Mouse (Mus musculus): ENCODE results near the gene Tmem88.
A peak's percentile ranks its signal among the peaks of the same experiment; 100 is the strongest.

Tmem88 gene

DNA sequence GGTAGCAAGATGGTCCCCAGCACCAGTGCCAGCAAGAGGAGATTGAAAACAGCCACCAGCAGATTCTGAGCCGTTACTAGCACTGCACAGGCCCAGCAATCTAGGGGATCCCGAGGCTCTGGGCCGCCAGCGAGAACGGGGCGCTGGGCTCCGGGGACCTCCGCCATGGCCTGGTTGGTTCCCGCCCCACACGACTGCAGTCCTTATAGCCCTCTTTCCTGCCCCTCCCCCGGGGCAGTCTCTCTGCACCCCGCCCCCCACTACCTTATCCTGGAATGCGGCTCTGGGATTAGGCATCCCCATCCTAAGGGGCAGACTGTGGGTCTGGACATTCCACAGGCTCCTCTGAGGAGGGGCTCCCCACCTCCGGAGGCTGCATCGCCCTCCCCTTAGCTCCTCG lies at the start of gene Tmem88:
Gene Tmem88, minus strand, starts transcription at position 176 of the 400 bp plus-strand sequence.
- DNase-seq (ENCODE audit: low read depth), result no peak

DNA sequence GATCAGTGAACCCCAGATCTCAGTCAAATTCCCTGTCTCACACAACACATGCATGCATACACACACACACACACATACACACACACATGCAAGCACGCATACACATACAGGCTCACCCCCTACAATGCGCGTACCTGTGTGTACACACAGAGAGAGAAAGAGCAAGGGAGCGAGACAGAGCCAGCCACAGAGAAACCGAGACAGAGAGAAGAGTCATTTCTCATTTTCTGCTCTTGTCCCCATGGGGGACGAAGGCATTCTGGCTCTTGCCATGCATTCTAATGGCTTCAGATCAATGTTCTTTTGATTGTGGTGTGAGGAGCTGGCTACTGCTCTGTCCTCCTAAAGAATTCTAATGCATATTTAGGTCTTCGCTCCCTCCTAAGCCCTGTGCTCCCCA lies 49.3 kb upstream of the Tmem88 start:
- DNase-seq (ENCODE audit: low read depth), result no peak

DNA sequence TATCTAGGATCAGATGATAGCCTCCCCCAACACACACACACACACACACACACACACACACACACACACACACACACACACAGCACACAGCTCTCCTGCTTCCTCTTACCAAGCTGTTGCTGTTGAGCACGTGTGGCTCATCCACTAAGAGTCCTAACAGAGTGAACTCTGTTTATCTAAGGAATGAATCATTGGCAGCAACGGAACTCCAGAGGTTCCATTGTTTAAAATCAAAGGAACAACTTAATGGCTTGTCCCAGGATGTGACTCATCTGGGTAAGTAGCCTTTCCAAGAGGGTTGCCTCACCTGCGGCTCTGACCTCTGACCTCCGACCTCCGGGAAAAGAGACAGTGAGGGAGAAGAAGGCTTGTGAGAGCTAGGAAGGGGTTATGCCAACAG lies 45.3 kb upstream of the Tmem88 start:
- DNase-seq (ENCODE audit: low read depth), result peak; percentile 13

DNA sequence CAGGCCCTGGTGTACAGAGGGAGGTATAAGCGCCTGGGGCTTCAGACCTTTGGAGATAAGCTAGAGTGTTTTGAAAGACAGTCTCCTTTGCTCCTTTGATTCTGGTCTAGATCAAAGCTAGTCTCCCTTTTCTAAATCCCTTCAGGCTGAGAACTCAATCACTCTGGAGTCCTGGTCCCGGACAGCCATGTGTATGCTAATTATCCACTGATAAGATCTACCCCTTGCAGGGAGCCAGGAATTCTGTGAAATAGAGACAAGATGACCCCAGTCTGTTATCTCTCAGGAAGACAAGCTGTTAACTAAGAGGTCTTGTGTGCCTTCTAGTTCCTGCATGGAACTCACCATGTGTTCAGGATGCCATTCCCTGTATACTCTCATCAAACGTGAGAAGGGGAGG lies 39.3 kb upstream of the Tmem88 start:
- DNase-seq (ENCODE audit: low read depth), result no peak

DNA sequence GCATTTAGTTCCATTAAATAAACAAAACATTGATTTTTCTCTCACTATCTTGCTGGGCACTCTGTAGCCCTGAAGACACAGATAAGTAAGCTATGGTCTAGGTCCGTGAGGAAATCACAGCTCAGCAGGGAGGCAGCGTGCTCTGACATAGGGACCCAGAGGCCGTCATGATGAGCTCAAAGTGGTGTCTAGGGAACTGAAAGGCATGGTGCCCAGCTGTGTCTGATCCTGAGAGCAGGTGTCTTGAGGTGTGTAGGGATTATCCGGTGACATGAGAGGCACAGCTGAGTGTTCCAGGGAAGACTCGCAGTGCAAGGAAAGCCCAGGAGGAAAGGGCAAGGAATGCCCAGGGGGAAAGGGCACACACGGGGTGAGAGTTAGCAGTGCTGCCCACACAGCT lies 35.2 kb upstream of the Tmem88 start:
- no peak for DNase-seq (ENCODE audit: low read depth)

DNA sequence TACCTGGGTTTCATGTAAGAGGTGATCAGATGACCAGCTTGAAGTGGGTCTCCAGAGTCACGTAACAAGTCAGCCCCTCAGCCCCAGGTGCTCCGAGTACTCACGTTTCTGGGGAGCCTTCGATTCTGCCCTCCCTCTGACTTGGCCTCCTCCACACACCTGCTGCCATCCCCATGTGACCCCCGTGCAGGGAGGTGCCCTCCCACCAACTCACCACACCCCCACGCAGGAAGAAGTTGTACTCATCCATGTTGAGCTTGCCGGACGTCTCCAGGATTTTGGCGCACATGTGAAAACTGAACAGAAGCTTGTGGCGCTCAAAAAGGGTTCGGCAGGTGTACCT lies 34.6 kb upstream of the Tmem88 start:
- DNase-seq (ENCODE audit: low read depth), result no peak

DNA sequence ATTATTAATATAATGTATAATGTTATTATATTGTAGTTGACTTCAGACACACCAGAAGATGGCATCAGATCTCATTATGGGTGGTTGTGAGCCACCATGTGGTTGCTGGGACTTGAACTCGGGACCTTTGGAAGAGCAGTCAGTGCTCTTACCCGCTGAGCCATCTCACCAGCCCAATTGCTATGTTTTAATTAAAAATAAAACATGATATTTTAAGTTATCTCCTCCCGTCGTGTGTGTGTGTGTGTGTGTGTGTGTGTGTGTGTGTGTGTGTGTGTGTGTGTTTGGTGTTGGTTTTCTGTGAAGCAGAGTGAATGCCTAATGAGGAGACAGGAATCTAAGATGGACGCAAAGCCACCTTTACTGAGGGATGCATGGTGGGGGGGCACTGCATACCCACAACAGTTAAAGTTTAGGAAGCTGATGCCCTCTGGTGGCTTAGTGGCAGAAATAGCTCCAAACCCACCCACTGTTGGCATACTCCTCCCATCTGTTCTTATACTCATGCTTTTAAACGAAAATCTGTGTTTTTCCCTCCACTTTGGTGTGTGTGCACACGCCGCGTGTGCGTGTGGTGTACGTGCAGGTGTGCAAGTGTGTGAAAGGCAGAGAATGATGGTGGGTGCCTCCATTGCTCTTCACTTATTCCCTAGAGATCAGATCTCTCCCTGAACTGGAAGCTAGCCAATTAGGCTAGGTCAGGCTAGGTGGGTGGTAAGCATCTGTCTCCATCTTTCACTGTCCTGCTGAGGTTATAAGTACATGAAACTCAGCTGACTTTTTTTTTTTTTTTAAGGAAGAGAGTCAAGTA lies 34.0 kb upstream of the Tmem88 start:
- DNase-seq (ENCODE audit: low read depth), result no peak

DNA sequence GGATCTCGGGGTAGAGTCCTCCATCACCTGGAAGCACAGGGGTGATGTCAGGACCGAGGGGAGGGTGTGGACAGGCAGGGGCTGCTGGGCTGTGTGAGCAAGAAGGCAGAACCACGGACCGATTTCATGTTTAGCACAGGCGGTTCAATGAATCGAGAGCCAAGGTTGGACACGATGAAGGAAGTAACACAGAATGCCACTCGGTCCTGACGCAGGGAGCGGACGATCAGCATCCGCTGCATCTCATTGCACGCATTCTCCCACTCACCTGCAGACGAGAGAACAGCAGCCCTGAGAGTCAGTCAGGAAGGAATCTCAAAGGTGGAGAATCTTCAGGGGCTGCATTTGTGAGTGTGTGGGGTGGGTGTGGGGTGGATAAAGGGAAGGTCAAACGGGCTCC lies 32.6 kb upstream of the Tmem88 start:
- DNase-seq (ENCODE audit: low read depth), result no peak

DNA sequence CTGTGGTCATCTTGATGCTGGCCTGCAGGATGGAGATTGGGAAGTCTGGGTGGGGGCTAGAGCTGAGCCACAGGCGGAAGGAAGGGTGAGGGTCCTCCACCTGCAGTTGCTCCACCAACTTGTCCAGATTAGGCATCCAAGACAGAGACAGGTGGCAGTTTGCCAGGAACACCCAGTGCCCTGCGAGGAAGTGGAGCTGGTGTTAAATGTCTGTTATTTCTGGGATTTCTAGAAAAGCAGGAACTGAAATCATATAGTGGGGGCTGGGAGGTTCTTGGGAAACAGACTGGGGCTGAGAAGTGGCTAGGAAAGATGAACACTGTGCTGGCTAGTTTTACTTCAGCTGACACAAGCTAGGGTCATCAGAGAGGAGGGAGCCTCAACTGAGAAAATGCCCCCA lies 31.3 kb upstream of the Tmem88 start:
- no peak for DNase-seq (ENCODE audit: low read depth)

DNA sequence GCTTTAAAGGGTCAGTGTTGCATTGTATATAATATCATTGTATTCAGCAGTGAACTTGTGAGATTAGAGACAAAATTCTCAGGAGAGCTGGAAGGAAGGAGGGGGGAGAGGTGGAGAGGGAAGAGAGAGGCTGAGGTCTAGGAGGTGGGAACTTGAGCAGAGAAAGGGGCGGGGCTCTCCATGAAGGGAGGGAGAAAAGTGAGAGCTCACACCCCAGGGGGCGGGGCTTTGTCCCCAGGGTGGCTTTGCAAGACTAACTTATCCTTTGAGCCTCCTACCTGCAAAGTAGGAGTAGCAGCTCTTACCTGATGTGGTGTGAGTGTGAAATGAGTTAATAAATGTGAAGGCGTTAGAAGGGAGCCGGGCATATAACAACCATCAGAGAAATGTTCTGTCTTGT lies 30.7 kb upstream of the Tmem88 start:
- no peak for DNase-seq (ENCODE audit: low read depth)

DNA sequence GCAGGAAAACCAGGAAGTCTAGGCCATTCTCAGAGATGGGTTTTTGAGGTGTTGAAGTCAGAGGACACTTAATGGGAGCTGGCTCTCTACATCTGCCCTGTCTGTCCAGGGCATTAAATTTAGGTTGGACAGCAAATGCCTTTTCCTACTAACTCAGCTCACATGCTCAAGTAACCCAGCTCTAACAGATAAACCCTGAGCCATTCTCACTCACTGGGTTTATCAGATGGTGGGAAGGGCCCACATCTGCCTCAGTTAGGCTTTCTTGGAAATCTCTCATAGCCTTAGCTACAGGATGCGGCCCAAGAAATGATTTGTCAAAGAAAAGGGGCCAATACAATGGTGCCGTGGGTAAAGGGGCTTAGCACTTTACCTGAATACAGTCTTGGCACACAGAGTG lies 28.2 kb upstream of the Tmem88 start:
- no peak for DNase-seq (ENCODE audit: low read depth)

DNA sequence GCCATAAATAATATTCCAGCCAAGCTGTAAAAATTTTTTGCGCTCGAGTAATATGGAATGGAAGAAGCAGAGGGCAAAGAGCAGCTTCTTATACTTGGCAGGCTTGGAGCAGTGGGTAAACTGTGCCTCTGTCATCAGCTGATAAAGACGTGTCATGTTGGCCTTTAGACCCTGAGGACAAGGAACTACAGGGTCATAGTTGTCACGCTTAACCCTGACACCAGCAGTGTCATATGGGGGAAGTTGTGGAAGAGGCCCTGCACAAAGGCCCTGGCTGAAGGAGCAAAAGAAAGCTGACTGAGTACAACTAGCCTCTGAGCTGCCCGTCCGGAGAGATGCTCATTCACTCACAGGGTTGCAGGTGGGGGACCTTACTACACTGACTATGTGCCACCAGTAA lies 25.9 kb upstream of the Tmem88 start:
- DNase-seq (ENCODE audit: low read depth), result no peak

DNA sequence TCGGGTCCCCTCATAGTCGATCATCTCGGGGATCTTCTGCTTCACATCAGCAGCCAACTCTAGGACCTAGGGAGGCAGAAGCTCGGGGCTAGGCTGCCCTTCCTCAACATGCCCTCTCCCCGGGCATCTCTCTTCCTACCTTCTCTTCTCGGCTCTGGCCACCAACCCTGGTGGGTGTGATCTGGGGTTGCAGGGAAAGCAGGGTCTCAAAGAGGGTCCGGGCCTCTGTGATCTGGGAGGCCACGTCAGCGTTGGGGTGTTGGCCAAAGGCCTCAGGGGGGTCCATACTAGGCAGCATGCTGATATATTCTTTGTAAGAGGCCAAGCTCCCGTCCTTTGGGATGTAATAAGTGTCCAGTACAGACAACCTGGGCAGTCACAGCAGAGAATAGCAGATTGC lies 24.8 kb upstream of the Tmem88 start:
- no peak for DNase-seq (ENCODE audit: low read depth)

DNA sequence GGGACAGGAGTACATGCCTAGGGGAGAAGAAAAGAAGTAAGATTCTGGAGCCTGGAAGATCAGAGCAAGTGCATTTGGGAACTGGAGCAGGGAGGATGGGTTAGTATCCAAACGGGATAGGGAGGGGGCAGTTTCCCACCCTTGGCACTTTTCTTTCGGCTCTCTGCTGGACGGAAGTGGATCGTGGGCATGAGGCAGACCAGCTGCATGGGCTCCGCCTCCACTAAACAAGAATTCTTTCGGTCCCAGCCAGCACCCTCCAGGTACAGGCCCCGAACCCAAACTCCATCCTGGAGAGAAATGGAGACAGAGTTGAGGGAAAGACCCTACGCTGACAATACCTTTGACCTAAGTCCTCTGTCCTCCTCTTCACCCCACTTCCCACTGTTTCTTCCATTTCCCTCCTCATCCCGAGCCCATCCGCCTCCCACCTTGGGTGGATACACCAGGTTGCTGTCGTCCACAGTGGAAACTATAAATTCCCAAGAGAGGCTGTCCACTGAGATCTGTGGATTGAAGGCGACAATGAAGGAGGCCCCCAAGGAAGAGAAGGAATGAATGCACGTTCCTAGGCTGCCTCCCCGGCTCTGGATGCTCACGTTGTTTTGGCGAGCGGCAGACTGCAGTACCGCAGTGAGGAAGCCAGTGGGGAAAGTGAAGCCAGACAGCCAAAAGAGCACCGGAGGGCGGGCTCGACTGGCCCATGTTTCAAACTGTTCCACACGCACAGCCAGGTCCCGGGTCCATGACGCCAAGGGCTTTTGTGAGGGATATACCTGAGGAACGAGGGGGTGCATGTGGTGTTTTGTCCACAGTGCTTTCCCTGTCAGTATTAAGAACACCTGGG lies 23.3 kb upstream of the Tmem88 start:
- no peak for DNase-seq (ENCODE audit: low read depth)

DNA sequence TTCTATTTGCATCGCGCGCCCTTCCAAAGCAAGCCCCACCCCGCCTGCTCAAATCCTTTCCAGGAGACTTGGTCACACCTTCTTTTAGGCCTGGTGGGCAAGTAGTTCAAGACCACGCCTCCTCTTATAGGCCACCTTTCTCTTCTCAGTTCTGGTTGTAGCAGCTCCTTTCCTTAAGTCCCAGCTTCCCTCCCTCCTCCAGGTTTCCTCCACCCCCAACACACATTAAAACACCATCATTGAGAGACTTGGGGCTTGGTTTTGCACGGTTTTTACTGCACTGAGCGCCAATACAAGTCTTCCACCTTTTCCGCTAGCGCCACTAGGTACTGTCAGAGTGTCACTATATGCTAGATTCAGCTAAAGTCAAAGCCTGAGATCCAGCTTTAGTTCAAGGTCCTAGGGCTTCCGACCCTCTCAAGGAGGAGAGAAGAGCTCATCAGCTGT lies 22.5 kb upstream of the Tmem88 start:
- no peak for DNase-seq (ENCODE audit: low read depth)

DNA sequence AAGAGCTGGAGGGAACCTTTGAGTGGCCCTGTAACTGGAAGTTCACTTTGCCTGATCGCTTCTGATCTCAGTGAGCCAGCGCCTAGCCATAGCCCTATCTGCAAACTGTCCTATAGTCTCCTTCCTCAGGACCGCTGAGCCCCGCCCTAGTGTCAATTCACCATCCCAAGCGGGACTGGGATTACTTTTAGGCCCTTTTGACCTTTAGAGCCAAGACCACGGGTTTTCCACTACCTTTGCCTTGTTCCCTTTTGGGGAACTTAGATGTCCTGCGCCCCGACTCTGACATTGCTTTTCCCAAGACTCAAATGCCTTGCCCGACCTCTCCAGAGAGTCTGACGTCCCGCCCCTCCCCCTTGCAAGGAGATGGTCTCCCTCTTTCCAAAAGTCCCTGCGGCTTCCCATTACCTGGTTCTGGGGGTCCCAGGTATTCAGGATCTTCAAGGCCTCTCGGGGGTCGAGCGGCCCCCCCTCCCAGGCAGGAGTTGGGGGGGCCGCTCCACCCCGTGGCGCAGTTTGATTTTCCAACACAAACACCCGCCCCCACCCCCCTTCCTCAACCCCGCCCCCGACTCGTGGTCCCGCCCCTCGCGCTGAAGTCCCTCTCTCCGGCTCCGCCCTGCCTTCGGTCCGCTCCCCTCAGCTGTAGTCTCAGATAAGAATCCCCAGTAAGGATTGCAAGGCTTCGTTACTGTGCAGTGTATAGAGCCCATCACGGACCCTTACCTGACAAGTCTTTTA lies 21.9 kb upstream of the Tmem88 start:
- DNase-seq (ENCODE audit: low read depth), result no peak

DNA sequence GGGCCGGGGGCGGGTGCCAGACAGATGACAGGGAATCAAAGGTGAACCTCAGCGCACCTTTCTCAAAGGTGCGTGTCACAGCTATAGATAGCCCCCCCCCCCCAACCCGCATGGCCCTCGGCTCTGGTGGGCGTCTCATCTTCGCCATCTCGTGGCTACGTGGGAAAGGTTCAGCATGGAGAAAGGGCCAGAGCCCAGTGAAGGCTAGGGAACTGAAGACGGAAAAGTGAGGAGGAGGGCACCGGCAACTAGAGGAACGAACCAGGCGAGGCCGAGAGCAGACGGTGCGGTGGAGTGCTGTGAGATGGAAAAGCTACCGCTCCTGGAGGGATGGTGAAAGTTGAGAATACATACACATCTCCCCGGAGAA lies 21.4 kb upstream of the Tmem88 start:
- no peak for DNase-seq (ENCODE audit: low read depth)

DNA sequence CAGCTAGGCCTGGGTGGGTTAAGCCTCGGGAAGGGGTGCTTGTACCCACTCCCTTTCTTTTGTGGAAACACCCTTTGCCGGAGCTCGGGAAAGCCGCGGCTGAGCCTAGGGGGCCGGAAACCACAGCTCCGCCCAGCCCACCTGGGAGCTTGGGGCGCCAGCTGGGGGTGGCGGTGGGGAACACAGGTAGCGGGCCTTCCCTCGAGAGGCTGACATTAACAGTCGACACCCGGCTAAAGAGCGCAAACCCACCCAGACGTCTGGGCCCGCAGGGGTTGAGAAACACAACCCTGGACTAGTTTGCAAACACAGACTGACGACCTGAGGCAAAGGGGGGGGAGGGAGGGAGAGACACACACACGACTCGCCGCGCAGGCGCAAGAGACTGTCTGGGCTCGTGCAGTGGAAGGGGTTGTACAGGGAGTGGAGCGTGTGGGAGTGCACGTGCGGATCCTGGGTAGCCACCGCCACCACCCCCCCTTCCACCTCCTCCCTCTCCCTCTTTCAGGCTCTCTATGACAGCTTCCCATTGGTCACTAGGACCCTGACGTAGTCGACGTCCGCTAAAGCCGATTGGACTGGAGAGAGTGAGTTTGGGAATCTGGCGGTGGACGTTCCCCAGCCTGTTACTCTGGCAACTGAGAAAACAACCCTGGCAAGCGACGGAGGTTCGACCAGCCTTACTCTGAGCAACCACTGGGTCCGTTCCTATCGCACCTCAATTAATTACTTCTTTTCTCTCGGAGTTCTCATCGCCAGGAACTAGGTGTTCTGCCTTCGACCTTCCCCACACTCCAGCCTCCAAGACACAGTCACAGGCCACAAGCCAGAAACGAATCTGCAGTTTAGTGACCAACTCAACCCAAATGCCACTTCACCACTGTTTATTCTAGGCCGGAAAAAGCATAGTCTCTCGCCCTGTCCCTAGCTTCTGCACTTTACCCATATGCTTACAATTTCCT lies 20.7 kb upstream of the Tmem88 start:
- DNase-seq (ENCODE audit: low read depth), result peak; percentile 99

DNA sequence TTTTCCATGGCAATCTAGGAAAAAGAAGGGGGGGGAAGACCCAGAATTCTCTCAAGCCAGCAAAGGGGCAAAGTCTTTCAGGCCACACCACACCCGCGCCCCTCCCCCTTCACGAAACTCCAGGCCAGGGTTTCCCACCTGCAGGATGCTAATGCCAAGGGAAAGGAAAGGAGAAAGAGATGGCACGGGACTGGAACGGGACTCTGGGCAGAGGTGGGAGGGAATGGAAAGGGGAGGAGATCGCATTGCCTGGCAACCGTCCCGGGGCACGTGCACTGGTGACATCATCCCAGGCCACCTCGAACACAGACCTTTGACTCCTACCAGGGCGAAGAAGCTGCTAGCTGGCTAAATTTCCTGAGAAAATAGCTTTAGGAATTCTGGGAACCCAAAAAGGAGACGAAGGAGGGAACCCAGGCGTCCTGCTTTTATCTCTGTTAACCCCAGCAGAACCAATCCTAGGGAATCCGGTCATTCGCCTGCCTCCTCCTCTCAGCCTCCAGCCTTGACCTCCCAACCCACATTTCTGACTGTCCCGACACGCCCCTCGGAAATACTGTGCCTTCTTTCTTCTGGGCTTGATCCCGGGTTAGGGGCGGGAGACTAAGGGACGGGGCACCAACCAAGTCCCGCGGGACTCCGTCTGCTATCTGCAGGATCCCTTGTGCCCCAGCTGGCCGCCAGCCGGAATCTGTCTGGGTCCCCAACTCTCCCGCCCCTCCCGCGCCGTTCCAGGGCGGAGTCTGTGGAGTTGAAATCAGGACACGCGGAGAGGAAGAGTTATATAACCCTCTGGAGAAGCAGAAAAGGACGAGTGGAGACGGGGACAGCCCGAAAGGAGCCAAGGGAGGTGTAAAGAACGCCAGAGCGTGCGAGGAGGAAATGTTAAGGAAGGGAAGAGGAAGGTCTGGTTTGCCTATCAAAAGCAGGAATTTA lies 19.7 kb upstream of the Tmem88 start:
- peak; percentile 90 for DNase-seq (ENCODE audit: low read depth)

DNA sequence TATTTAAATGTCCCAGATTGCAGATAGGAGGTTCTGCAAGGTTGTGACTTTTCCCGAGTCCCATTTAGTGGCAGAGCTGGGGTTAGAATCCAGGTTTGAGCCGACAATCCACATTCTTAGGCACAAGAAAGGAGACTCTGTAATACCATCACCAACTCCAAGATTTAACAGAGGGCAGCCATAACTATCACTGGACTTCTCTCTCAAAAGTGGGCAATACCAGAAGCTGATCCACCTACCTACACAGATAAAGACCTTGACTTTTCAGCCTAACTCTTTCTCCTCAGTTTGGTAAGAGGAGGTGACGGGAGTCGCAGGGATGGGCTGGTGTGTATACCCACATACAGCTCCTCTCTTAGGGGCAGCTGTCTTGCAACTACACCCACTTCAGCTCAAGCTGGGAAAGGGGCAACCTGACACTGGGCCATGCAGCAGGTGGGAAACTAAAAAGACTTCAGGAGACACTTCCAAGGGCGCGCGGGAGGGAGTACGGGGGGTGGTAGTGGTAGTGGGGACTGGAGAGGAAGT lies 19.0 kb upstream of the Tmem88 start:
- DNase-seq (ENCODE audit: low read depth), result no peak

Measured in fibroblast of lung, adult 2 months (primary cell).